Mouse (Mus musculus) CH12.LX (cell line): ENCODE measurements around the gene Defb18.

ENCODE experiments used
- CHD1 ChIP-seq: IDR thresholded peaks from 2 replicates; pipeline ENCODE4 v1.6.1; 2012; ENCODE audit warnings: low read depth, low read length, improper control_type of control experiment, inconsistent platforms
- CHD2 ChIP-seq: IDR thresholded peaks from 2 replicates; pipeline ENCODE4 v1.6.1; 2011; ENCODE audit warnings: low read length, improper control_type of control experiment
- CTCF ChIP-seq, 2 experiments: IDR thresholded peaks in 1 of 2; conservative IDR thresholded peaks in 1 of 2; 2 replicates each; pipeline ENCODE4 v1.5.1; 2011 to 2012; ENCODE audit warnings: low read depth in 2 of 2, low read length in 2 of 2, improper control_type of control experiment in 1 of 2, inconsistent platforms in 1 of 2, mild to moderate bottlenecking in 1 of 2, moderate library complexity in 1 of 2
- EP300 ChIP-seq: IDR thresholded peaks from 2 replicates; pipeline ENCODE4 v1.6.1; 2011; ENCODE audit warnings: low read length, improper control_type of control experiment
- MAX ChIP-seq: IDR thresholded peaks from 2 replicates; pipeline ENCODE4 v1.6.1; 2011; ENCODE audit warnings: low read length, improper control_type of control experiment
- MAZ ChIP-seq: IDR thresholded peaks from 2 replicates; pipeline ENCODE4 v1.6.1; 2012; ENCODE audit warnings: low read depth, mild to moderate bottlenecking, inconsistent platforms, low read length, improper control_type of control experiment, moderate library complexity
- MEF2A ChIP-seq: IDR thresholded peaks from 2 replicates; pipeline ENCODE4 v1.6.1; 2014; ENCODE audit warnings: low read depth, mild to moderate bottlenecking, inconsistent platforms, low read length, improper control_type of control experiment, borderline replicate concordance
- NELFE ChIP-seq: IDR thresholded peaks from 2 replicates; pipeline ENCODE4 v1.6.1; 2011; ENCODE audit warnings: low read depth, low read length, improper control_type of control experiment
- POLR2A ChIP-seq: IDR thresholded peaks from 2 replicates; pipeline ENCODE4 v1.6.1; 2011; ENCODE audit warnings: low read depth, mild to moderate bottlenecking, improper control_type of control experiment, low read length
- SIN3A ChIP-seq: IDR thresholded peaks from 2 replicates; pipeline ENCODE4 v1.6.1; 2012; ENCODE audit warnings: low read length, improper control_type of control experiment, inconsistent platforms
- TBP ChIP-seq: conservative IDR thresholded peaks from 2 replicates; pipeline ENCODE4 v1.6.1; 2011; ENCODE audit warnings: low read depth, low read length, improper control_type of control experiment
- TCF12 ChIP-seq: IDR thresholded peaks from 2 replicates; pipeline ENCODE4 v1.6.1; 2014; ENCODE audit warnings: low read depth, mild to moderate bottlenecking, inconsistent platforms, low read length, improper control_type of control experiment
- USF1 ChIP-seq: IDR thresholded peaks from 2 replicates; pipeline ENCODE4 v1.6.1; 2014; ENCODE audit warnings: low read depth, mild to moderate bottlenecking, inconsistent platforms, low read length, improper control_type of control experiment
- USF2 ChIP-seq: conservative IDR thresholded peaks from 2 replicates; pipeline ENCODE4 v1.6.1; 2011; ENCODE audit warnings: low read depth, low read length, improper control_type of control experiment

DNA sequence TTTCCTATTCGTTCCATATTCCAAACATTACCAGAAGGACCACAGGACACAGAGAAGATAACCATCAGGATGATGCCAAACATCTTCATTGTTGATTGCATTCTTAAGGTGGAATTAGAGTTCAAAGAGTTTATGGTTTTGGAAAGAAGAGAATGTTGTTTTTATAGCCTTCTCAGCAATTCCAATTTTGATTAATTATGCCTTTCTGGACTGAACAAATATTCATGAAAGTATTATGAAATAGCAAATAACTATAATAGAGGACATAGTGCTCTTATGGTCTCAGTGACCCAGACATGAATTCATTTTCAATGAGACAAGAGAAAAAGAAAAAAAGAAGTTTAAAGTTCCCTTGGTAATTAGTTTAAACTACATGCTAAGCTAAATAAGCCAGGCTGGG is at the start of gene Defb18:
- no peak for TF ChIP-seq NELFE
- no peak for TF ChIP-seq TBP
- no peak for TF ChIP-seq CHD2
- TF ChIP-seq SIN3A = no peak
- no peak for TF ChIP-seq MEF2A
- TF ChIP-seq CTCF (conservative IDR thresholded peaks at IDR 0.05 in 1 of 2, IDR thresholded peaks at IDR 0.05 in 1 of 2; ENCODE audit: low read depth in 2 of 2, low read length in 2 of 2) = no peak
- TF ChIP-seq MAZ = no peak
- TF ChIP-seq USF1 = no peak
- TF ChIP-seq EP300 = no peak
- no peak for TF ChIP-seq USF2
- TF ChIP-seq POLR2A = no peak
- no peak for TF ChIP-seq TCF12
- no peak for TF ChIP-seq CHD1
- TF ChIP-seq MAX = no peak
